ENCODE assay signal across 19 mouse cellular contexts in genomic region chr19:57542506-57542905, GRCm38 (mm10).
A peak's percentile ranks its signal among the peaks of the same experiment; 100 is the strongest.
DNase-seq lines count a peak whose midpoint lies in the region.
"Had no signal": no experiment of that assay in that cellular context is flagged by ENCODE, and none has a peak within 500 bp of the region (broad histone marks: within the 10 kb centered on the region; RNA-seq: fewer than 3 reads in every experiment).

No protein-coding gene starts in this region.

- intact Hi-C loops in left cerebral cortex, postnatal 14 days (cut with DNase I): no loop called here
- intact Hi-C loops in left cerebral cortex, postnatal 36 days (cut with DNase I): loop anchor here (10.0 kb wide), 1 partner anchor 378 kb away; no protein-coding TSS in a partner anchor

- peak; percentile 46 to 52 for DNase-seq in frontal cortex, adult 2 months (ENCODE audit: extremely low spot score in 1 of 2, low spot score in 1 of 2)
- DNase-seq in frontal cortex, postnatal 25 days (ENCODE audit: low spot score in 2 of 2): no peak
- DNase-seq in left cerebral cortex, postnatal 14 days (ENCODE audit: low spot score in 2 of 2): peak; percentile 37 to 78
- no peak for DNase-seq in left cerebral cortex, postnatal 36 days (ENCODE audit: low spot score in 2 of 2)
- peak; percentile 63 for DNase-seq in brain, adult 2 months (ENCODE audit: low read depth, low spot score)
- DNase-seq in cerebellum, postnatal 4 days (ENCODE audit: low spot score in 2 of 2): no peak
- DNase-seq: adrenal gland, postnatal 10 days; adrenal gland, postnatal 36 days; B cell, adult 2 months; cerebellum, adult 11 months; cerebellum, adult 2 months; cerebellum, adult 9-11 months; cerebellum, postnatal 25 days; embryo, embryonic 11 days; gastrocnemius, postnatal 10 days; gastrocnemius, postnatal 36 days; heart, adult 2 months; heart, postnatal 14 days; heart, postnatal 4 days had no signal

Comparison
In these comparisons a context has a peak if more than half of its experiments do, and no peak if none do; other contexts are left out.
1. DNase-seq: peak in frontal cortex, adult 2 months (2 of 2), left cerebral cortex, postnatal 14 days (2 of 2) and brain, adult 2 months (single experiment); none in frontal cortex, postnatal 25 days (0 of 2), left cerebral cortex, postnatal 36 days (0 of 2) and cerebellum, postnatal 4 days (0 of 2).